Mouse (Mus musculus) B cell, adult 2 months (primary cell): Measurements from ENCODE around the gene Dusp10.
A peak's percentile ranks its signal among the peaks of the same experiment; 100 is the strongest.

Source experiments
- DNase-seq, 2 experiments: peaks; one replicate each; pipeline ENCODE4 v3.0.0; 2022

Gene Dusp10

DNA sequence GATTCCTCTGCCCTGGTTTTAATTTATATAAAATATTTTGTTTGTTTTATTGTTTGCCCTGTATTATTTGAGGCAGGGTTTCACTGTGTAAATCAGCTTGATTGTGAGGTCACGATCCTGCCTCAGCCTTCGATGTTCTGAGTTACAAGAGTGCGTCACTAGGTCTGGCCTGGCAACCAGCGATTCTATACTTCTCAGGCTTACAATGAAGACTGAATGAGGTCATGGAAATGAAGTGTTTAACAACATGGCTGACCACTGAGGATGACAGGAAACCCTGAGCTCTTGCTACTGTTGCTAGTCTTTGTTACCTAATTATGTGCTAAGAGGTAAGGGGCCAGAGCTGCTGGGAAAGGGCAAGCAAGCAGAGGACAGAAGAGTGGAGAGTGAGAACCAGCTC, at the start of gene Dusp10:
Gene Dusp10, plus strand, starts transcription at position 197 of the 400 bp plus-strand sequence.
- DNase-seq = no peak

DNA sequence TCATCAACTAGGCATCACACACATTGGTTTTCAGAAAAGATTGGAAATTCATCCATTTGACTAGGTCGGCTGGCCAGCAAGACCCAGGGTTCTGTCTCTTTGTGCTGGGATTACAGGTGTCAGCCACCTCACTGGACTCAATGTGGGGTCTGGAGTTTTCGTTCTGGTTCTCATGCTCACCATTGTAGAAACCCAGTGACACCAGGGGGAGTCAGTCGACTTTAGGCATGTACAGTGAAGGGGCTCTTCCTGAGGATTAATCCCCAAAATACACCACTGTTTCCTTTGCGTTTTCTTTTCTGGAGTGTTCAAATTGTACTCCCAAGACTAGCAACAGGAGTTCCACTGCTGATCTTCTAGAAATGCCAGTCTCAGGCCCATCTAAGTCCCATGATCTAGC, 47.8 kb upstream of the Dusp10 start:
- DNase-seq = no peak

DNA sequence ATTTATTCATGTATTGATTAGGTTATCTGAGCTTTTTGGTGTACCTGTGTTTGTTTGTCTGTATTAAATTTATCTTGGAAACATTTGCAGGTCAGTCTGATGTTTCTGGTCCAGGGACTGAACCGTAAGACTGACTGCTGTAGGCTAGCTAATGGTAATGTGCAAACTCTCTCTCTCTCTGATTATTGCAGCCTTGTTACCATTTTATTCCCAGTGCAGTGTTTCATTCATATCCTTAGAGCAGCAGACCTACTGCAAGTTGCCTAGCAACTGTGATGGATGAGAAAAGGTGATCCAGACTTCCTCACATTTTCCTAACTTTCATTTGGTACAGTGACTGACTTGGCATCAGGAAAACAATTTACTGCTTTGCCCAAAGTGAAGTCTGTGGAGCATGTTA, 43.8 kb upstream of the Dusp10 start:
- no peak for DNase-seq

DNA sequence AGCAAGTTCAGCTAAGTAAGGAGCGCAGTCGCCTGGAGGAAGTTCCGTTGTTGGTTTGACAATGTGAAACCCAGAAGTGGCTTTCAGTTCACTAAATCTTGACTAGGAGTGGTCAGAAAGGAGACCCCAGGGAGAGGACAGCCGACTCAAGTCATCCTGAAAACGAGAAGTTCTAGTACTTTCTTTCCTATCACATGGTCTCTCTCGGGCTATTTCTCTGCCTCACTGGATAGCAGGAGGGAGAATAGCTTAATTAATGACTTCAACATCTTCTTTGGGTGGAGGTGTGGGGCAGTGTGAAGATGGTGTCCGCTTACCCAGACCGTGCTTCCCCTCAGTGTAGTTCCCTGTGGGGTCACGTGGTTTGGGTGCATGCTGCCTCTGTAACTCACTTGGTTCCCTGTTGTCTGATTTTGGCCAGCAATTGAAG, 33.3 kb upstream of the Dusp10 start:
- DNase-seq = peak; percentile 79 to 84

DNA sequence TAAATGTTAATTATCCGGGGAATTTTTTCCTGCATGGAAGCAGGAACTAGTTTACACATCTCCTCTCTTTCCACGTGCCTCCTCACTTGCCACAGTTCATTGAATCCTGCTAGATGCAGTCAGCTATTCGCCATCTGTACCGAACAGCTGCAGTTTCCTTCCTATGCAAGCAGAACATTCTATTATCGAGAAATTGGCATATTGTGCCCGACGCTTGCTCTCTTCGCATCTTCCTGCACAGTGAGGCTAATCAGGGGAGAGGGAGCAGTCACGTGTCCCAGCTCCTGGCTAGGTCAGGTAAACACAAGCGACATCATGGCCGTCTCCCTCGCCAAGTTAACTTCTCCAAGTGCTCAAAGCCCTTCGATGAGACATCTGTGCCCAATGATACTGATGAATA, 31.0 kb upstream of the Dusp10 start:
- peak; percentile 46 to 47 for DNase-seq

DNA sequence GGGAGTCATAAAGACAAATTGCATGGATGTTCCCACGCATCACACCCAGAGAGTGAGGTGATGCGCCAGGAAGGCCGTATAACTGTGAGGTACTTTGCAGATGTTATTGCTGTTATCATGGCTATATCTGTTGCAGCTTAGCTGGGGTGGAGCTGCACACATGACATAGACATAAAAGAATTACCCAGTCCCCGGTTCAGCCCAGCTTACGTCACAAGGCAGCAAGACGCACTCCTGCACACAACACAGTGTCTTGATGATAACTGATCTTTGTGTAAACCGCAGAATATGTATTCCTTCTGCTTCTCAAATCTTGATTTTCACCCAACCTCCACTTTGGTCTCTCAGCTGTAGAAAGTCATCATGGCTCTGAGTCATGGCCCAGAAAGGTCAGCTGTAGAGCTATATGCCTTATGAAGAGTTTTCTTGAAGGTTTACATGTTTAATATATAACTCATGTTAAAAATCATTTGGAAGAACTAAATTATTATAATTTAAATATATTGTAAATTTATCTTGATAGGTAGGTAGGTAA, 25.3 kb upstream of the Dusp10 start:
- no peak for DNase-seq

DNA sequence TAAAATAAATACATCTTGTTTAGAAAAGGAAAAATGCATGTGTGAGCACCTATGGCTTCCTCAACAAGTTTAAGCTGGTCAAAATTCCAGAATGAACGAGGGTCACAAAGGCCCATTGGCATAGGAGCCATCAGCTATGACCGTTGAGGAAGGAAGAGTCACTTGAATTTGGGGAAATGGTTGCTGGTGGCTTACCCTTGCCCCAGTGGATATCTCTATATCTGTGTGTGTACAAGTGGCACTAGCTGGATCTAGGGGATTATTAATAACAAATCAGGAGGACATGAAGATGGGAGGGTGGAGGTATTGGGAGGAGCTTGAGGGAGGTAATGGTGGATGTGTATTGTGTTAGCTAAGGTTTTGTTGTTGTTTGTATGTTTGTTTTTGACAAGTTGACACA, 21.2 kb upstream of the Dusp10 start:
- no peak for DNase-seq

GRCm38 (mm10) chr1:183997207-183997606, 15.9 kb upstream of the Dusp10 start:
- DNase-seq = no peak

DNA sequence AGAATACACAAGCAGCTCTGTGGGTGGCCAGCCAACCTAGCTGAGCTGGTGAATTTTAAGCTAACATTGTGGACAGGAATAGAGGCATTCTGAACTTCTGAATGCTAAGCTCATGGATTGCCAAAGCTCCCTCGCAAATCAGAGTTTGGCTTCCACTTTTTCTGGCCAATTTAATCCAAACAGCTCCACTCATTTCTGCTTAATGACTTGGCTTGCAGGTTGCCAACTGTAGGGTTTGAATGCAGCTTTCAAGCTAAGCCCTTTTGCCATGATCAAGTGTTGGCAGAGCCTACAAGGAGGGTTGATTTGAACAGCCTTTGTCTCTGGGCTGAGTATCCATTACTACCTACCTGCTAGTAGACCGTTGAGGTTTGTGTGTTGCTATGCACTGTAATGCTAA, 10.6 kb upstream of the Dusp10 start:
- DNase-seq = no peak

DNA sequence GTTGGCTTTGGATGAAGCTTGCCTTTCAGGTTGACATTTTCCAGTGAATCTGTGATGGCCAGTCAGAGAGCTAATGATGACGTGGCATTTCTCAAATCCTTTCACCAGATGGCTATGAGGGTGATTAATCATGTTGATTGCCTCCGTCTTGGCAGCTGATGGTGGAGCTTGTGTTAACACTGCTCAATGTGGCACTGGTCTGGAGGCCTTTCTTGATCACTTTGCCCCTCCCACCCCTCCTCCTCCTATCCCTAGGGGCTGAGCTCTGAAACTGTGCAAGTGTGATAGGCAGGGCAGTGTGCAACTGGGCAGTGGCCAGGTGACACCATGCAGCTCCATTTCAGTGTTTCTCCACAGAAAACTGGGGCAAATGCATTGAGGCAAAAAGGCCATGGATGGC, 8.8 kb upstream of the Dusp10 start:
- no peak for DNase-seq

- peak; percentile 39 for DNase-seq
Measured at GRCm38 (mm10) chr1:184005315-184006058, 7.6 kb upstream of the Dusp10 start.

- DNase-seq = no peak
Measured at GRCm38 (mm10) chr1:184006086-184006485, 7.0 kb upstream of the Dusp10 start.

- no peak for DNase-seq
Measured at GRCm38 (mm10) chr1:184011311-184011710, 1.8 kb upstream of the Dusp10 start.

- peak in 1 of 2 experiments; percentile 9 for DNase-seq
Measured at GRCm38 (mm10) chr1:184014091-184014490, 989 bp downstream of the Dusp10 start.

GRCm38 (mm10) chr1:184015995-184016730, 3.1 kb downstream of the Dusp10 start:
- no peak for DNase-seq

DNA sequence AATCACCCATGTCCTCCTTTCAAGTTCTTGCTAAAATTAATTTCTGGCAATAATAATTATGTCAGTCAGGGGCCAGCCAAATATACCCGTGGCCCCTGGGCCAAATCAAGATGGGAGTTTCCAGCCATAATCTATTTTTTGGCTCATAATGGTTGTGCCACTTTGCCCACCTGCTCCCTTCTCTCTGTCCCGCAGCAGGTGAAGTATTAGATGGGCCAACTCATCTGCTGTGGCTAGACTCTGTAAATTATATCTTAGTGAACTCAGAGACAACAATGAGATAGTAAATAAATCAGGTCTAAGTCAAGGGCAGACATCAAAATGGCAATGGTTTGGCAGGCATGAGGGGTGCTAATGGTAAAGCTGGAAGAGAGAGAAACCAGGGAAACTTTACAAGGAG, 4.5 kb downstream of the Dusp10 start:
- DNase-seq = no peak

DNA sequence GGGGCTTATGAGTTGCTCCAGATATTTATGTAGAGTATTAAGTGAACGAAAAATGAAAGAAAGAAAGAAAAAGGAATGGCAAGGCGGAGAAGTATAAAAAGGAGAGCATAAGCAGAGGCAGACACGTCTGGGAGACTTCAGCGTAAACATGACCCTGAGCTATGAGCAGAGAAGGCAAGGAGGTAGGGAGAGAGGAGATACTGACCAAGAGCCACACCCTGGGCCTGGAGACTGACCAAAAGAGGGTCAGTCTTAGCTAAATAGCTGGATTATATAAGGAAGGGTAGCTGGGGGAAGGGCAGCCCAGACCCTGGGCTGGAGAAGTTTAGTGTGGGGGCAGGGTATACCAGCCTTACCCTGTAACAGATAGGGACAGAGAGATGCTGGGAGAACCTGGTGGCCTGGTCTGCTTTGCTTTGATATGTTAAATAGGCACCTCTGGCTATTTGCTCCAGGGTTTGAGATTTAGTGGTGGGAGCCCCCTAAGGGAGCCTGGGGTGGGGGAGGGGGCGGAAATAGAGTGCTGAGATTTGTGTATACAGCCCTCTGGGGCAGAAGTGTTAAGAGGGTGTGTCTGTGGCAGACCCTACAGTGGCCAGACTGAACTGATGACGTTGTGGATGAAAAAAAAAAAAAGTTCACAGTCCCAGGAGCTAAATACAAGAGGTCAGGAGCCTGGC, 6.1 kb downstream of the Dusp10 start:
- no peak for DNase-seq

- DNase-seq = no peak
Measured at GRCm38 (mm10) chr1:184019722-184020107, 6.6 kb downstream of the Dusp10 start.

DNA sequence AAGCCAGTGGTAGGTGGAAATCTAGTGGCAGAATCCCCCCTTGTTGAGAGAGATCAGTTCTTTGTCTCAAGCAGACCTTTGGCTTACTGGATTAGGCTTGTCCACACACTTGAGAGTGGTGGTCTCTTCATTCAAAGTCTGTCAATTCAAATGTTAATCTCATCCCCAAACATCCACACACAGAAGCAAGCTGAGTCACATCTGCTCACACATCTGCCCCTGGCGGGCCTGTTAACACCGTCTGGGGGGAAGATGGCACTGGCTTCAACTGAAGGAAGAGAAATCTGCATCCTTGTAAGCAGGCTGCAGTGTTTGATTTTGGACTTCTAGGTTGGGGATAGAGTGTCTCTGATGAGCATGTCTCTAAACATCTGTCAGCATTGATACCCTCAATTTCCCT, 10.9 kb downstream of the Dusp10 start:
- no peak for DNase-seq

DNA sequence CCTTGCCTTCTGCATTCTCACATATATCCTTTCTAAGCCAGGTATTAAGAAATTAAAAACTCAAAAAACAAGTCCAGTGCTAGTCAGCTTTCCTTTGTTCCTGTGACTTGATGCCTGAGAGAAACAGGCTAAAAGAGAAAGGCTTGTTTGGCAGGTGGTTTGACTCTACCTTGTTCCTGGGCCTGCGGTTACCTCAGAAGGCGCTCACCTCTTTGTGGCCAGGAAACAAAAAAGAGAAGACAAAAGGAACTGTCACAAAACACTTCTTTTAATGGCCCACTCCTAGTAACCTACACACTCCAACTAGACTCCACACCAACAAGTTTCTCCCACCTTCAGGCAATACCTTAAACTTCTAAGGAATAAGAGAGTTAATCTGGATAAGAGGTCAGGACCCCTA, 11.5 kb downstream of the Dusp10 start:
- no peak for DNase-seq

- DNase-seq = no peak
Measured at GRCm38 (mm10) chr1:184025079-184025478, 12.0 kb downstream of the Dusp10 start.

GRCm38 (mm10) chr1:184027039-184027438, 13.9 kb downstream of the Dusp10 start:
- DNase-seq = no peak

- DNase-seq = no peak
Measured at GRCm38 (mm10) chr1:184030070-184030802, 17.1 kb downstream of the Dusp10 start.
